Mouse (Mus musculus) layer of hippocampus, postnatal 25 days (tissue): ENCODE results near the gene Pcolce2. TPM values are rescaled to one million over a fixed set of nuclear protein-coding genes. Genes with fewer than 3 reads are reported as not detected.
A peak's percentile ranks its signal among the peaks of the same experiment; 100 is the strongest.
"Not testable (repeated sequence)": the region's sequence is repeated elsewhere in the genome, so short reads cannot be mapped to it uniquely, and the experiment has no call there.

Experiments used
- DNase-seq, 2 experiments: peaks; one replicate each; pipeline ENCODE4 v3.0.0; 2022; ENCODE audit warnings: mixed read lengths in 2 of 2, low spot score in 1 of 2; ENCODE audit errors: extremely low spot score in 1 of 2
- total RNA-seq, 2 experiments: library from RNA; stranded (reverse); gene quantifications; 2 replicates each; pipeline ENCODE4 v1.2.3; 2021

Pcolce2 gene
- 1 to 10 TPM; 1.7 to 1.9 TPM for total RNA-seq

DNA sequence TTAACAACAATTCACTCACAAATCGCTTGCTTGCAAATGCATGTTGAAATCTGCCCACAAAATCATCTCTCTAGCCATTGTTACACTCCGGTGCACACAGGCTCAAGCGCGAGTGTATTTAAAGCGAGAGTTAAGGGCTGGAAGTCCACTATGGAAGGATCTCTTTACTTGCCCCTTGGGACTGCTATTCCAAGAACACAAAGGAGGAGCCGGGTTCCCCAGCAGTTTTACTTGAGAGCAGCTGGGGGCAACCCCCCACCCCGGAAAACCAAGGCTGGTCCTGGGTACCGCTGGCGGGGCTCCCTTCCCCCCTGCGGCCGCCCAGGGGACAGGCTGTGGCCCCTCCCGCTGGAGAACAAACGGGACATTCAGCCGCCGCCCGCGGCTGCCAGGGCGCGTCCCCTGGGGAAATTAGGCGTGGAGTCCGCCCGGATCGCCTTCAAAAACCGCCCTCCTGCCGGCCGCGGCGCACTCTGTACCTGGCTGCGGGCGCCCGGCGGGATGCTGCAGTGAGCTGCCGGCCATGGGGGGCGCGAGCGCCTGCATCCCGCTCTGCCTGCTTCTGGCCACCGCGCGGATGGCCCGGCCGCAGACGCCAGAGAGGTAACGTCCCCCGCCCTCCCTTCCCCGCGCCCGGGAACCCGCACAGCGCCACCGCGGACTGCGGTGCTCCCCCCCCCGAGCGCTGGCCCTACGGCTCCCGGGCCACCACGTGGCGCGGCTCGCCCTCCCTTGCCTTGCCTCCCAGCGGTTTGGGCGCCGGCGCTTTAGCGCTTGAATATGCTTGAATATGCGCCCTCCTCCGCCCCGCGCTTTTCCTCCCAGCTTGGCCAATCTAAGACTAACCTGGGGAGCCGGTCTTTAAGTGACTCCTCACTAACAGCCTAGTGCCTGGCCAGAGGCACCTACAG lies at the start of gene Pcolce2:
Gene Pcolce2 (plus strand): TSS at position 331 of the 911 bp plus-strand sequence.
- peak; percentile 12 to 21 for DNase-seq

DNA sequence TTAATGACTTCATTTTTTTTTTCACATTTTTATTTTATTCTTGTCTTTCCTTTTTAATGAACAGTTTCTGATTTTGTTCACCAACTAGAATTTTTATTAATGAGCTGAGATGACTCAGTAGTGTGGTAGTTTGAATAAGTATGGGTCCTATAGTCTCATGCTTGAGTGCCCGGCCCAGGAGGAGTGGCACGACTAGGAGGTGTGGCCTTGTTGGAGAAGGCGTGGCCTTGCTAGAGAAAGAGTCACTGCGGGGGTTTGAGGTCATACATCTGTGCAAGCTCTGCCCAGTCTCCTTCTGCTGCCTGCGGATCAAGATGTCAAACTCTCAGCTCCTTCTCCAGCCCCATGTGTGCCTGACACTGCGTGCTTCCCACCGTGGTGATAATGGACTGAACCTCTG lies 49.3 kb upstream of the Pcolce2 start:
- no peak for DNase-seq

DNA sequence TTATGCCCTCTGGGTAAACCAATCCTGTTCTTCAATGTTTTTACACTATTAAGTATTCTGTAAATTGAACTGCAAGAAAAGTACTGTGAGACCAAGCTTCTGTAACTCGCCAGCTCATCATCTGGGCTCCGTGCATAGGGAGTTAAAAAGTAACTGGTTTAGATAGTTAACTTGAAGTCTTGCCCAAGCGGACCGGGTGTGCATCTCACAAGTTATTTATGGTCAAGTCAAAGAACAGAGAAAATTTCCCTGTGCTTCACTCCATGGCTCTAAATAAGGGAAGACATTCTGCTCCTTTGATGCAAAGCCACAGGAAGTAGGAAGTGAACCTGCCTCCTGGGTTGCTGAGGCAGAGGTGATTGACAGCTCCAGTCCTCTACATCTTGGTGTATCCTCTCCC lies 43.1 kb upstream of the Pcolce2 start:
- no peak for DNase-seq

DNA sequence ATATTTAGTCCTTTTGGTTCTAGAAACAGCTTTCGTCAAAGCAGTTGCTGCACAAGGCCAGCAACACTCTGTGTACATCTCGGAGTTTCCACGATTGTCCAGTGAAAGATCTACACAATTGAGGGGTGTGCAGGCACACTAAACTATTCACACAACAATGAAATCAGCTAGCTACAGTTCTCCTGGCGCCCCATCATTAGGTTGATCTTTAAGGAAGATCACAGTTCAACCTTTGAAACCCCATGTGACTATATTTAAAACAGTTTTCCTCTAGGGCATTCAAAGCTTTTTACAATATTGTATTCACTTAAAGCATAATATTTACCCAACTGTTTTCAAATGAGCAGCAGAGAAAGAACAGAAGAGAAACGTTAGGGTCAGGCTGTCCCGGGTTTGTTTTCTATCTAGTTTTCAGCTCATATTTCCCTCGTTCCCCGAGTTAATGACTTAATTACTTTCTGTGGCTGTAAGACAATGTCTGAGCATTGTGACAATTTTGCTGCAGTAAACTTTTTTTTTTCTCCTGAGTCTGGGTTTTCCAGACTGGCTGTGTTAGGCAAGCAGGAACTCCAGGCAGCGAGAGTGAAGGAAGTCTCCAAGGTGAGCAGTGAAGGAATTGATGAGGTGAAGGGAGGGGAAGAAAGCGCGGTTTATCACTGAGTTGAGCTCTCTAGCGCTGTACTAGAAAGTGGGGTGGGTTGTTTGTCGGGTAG lies 39.8 kb upstream of the Pcolce2 start:
- no peak for DNase-seq

DNA sequence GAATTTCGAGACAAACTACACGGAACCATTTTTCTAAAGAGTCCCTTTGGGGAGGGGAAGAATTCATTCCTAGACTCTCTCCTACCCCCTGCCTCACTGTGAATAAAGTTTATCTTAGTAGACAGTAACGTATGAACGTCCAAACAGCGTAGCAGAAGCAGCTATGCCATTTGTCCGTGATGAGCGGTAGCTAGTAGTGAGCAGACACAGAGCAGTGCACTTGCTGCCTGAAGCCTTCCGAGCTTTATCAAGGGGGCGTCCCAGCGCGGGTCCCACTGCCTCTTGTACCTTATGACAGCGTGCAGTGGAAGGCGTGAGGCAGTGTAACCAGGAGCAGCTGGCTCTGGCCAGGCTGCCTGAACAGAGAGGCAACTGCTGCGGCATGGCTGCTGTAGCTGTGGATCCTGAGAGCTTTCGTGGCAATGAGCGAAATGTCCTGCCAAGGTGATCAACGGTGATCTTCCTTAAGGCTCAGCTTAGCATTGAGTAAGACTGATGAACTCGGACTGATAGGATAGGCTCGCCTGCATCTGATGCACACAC lies 39.2 kb upstream of the Pcolce2 start:
- DNase-seq = no peak

DNA sequence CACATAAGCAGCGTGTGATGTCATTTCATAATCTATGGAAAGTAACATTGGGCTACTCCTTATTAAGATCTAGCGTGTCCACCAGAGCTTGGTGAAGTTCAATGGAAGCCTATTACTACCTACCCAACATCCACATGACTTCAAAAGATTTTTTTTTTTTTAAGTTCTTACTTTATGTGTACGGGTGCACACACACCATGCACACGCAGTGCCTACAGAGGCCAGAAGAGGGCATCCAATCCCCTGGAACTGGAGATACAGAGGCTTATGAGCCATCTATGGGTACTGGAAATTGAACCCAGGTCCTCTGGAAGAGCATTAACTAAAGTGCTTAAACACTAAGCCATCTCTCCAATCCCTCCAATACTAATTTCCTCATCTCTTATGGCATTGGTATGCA lies 38.0 kb upstream of the Pcolce2 start:
- no peak for DNase-seq

DNA sequence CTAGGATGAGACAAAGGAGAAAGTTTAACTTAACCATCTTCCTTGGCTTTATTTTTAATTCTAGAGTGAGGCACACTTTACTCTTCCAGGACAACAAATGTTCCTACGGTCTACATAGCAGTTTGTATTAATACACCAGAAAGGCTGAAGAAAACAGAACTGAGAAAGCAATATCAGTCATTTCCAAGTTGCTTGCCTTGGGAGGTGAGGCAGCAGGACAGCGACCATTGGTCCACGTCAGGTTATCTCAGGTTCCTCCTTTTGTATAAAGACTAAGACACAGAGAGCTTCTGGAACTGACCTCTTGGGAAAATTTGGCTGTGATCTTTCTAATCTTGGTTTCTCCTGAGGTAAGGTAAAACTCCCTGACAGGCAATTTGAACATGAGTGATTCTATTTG lies 34.6 kb upstream of the Pcolce2 start:
- DNase-seq = no peak

DNA sequence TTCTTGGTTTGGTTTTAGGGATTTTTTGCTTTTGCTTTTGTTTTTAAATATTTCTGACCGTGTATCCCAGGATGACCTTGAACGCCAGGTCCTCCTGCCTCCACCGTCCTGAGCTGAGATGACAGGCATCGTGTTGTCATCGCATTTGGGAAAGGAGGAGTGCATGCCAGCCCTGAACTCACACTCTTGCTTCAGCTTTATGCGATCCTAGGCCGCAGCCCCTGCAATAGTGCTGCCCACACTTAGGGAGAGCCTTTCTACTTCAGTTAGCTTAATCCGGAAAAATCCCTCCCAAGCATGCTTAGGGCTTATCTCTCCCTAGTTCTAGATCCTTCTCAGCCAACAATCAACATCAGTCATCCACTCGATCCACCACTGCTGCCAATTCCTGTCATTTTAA lies 34.1 kb upstream of the Pcolce2 start:
- DNase-seq = no peak

DNA sequence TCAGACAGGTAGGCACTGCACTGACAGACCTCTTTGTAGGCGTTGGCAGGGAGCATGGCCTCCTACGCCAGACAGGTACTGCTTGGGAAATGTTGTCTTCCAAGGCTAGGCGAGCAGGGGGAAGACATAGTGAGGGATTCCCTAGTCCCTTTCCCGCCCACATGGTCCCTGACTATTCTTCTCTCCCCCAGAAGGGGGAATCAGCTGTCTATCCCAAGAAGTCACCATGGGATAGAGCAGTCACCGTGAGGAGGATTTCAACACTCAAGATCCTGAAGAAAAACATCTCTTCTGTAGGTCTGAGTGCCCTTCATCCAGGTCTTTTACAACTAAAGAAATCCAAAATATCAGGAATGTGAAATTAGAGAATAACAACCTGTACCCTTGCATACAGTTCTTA lies 30.2 kb upstream of the Pcolce2 start:
- no peak for DNase-seq

DNA sequence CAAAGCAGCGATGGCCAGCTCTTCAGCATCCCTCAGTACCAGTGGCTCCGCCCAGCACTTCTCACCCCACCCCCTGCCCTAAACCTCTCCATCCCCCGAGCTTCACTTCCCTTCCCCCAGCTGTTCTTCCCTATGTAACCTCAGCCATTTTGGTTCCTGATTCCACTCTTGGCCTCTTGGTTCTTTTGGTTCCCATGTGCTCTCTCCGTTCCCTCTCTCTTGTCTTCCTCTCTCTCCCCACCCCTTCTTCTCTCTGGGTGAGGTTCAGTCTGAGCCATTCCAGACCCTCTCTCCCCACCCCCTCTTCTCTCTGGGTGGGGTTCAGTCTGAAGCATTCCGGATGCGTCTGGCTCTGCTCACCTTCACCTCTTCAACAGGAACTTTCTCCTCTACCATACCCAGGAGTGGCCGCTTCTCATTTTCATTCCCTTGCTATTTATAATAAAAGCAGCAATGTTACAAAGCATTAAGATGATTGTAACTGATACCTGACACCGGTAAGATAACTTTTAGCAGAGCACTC lies 25.1 kb upstream of the Pcolce2 start:
- no peak for DNase-seq

DNA sequence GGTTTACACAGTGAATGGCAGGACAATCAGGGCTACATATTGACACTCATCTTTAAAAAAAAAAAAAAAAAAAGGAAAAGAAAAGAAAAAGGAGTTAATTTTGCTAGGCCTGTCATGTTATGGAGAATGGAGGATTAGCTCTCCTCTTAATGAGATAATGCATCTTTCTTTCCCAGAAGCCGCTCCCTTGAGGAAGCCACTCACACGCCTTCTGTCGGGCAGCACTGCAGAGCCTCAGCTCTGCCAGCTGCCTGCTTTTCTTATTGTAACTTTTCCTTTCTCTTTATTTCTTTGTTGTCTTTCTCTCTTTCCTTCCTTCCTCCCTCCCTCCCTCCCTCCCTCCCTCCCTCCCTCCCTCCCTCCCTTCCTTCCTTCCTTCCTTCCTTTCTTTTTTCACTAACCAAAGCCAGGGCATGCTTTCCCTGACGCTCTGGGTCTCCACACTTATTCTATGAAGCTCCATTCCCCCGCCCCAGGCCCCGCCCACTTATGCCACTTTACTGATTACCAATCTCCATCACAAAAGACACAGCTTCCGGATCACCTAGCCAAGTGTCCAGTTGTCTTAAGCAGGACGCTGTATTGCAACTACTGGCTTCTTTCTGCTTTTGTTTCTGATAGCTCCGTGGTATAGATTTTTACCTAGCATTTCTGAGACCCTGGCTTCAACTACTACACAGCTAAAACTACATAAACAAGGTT lies 23.8 kb upstream of the Pcolce2 start:
- DNase-seq = no peak

DNA sequence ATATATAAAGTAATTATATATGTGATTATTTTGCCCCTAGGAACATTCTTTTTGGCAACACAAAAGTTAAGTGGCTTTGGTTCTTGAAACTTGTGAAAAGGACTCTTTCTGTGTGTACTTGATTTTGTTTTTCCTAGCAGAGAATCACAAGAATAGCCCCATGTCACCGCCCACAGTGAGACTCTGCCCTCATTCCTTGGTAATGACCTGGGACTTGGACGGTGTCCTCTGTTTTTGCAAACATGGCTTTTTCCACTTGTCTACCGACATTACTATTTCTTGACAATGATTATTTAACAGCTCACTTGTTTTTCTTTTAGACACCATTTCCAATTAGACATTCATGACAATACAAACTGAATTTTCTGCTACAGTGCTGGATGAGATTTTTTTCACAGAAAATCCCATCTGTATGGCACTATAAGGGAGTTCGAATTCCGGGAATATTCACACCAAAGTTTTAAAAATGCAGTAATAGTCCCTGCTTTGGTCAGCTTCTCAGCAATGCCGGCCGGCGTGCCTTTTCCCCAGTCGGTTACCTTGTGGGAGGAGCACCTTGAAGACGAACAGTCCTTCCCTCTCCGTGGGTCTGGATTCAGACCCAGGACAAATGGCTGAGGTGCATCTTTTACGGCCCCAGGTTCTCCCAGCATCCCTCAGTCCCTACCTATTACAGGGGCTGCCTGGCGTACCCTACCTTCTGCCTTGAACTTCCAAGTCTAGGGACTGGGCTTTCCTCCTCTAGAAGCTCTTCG lies 22.4 kb upstream of the Pcolce2 start:
- DNase-seq = no peak

DNA sequence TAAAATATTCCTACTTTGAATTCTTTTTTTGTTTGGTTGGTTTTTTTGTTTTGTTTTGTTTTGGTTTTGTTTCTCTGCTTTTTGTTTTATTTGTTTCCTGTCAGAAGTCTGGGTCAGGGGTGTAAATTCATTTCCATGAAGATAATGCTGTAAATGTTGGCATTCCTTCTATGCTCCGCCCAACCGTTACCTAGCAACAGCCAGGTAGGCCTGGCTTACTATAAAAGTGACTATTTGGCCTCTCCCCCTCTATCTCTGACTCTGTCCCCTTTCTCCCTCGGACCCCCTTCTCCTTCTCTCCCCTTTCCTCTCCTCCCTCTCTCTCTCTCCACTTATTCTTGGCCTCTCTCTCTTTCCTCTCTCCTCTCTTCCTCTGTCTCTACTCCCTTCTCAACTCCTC lies 21.4 kb upstream of the Pcolce2 start:
- no peak for DNase-seq

DNA sequence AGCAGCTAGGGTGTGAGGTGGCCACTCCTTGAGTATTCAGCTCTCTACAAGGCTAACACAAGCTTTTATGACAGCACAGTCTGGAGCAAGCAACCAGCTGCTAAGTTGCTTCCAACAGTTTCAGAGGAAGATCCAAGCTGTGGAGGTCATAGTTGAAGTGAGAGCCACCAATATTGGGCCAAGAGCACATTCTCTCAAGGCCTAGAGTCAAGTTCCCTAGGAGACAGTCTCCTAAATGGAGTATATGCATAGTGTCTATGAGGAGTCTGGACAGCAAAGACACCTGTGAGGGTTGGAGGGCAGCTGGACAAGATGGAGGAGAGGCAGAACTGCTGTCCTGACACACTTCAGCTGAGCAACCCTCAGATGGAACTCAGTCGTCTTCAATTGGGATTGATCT lies 18.8 kb upstream of the Pcolce2 start:
- no peak for DNase-seq

DNA sequence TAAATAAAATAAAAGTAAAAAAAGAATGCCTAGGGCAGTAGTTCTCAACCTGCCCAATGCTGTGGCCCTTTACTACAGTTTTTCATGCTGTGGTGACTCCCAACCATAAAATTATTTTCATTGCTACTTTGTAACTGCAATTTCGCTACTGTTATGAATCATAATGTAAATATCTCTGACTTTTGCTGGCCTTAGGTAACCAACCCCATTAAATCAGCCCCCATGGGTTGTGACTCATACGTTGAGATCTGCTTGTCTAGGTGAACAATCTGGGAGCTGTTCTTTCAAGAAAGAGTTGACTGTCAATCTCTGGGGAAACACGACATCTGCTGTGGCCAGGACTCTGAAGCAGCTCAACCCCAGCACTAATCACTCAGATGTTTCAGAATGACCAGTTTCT lies 13.3 kb upstream of the Pcolce2 start:
- DNase-seq = no peak

DNA sequence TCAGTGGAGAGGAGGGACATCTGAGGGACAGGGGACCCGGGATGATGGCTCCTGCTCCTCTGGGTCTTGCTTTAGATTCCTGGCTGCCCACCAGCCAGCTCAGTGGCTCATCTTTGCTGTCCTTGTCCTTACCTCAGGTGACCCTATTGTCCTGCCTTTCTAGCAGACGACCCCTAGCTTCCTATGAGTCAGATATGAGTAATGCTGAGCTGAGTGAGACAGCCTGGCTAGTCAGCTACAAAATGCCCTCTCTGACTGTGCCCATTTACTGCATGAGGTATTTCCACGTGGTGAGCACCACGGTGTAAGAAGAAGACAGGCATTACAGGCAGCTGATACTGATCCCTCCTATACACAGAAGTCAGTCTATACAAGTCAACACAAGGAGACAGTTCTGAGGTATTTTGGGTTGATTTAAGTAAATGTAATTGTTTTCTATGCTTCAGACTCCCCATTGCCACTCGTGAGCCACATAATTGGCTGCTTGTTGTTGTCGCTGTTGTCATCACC lies 8.9 kb upstream of the Pcolce2 start:
- no peak for DNase-seq

DNA sequence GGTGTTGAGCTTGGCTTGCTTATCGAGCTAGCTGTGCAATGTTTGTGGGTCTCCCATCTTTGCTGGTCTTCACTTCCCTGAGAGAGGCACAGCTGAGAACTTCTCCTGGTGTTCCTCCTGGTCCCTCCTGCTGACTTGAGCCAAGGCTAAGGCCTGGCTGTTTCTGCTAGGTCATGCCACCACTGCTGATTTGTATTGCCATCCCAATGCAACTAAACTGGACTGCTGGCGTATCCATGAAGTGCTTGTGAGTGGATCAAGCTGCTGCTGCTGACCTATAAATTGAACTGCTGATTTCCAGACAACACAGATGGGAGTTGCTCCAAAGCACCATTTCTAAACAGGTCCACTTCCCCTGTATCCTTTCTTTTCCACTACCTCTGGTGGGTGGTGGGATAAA lies 7.8 kb upstream of the Pcolce2 start:
- not testable (repeated sequence) for DNase-seq

DNA sequence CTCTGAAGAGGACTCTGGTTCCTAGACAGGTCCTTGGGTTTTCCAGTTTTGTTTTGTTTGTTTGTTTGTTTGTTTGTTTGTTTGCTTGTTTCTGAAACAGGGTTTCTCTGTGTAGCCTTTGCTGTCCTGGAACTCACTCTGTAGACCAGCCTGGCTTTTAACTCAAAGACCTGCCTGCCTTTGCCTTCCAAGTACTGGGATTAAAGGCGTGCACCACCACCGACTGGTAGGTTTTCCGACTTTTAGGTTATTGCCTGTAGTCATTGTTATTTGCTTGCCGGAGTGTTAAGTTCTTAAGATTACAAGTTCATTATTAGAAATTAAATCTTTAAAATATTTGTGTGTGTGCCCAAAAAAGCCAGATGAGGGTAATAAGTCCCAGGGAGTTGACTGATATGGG lies 1.0 kb upstream of the Pcolce2 start:
- DNase-seq = no peak

DNA sequence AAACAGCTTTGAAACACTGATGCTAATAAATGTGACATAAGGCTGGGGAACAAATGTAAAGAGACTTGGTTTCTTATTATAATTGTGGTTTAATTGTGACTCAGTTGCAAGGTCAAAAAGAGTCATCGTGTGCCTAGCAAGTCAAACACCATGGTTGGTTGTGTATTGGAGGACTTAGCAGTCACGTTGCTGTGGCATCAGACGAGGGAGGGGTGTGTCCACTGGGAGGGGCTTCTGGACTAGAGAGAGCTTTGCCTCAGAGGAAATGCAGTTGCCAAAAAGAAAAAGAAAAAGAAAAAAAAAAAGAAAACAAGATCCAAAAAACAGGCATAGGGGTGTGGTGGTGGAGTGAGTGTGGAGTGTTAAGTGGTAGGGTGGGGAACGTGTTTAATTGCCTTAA lies 2.5 kb downstream of the Pcolce2 start:
- DNase-seq = no peak

DNA sequence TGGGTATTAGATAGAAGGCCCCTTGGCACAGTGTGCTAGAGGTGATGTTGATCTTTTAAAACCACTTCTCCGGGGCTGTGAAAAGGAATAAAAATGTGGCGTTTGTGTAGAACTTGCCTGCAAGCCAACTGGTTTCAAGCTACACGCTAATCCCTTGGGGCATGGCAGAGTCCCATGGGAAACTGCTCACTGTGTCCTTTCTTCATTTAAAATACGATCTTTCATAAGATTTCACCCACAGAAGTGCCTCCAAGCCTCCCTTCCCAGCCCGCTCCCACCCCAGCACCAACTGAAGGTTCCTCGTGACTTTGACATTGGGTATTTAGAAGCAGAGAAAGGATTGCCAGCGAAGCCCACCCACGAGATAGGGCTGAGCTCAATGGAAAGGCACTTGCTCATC lies 8.5 kb downstream of the Pcolce2 start:
- no peak for DNase-seq
